Mouse (Mus musculus) Muller cell, postnatal 12 days (primary cell): ENCODE data around the gene Fitm1.
A peak's percentile ranks its signal among the peaks of the same experiment; 100 is the strongest.

Experiments
- DNase-seq: peaks from one replicate; pipeline ENCODE4 v3.0.0-alpha.2; 2015; ENCODE audit errors: inconsistent ontology term

Gene Fitm1

GRCm38 (mm10) chr14:55575302-55575701, at the start of gene Fitm1:
Fitm1 (plus strand) TSS chr14:55575617.
- no peak for DNase-seq

DNA sequence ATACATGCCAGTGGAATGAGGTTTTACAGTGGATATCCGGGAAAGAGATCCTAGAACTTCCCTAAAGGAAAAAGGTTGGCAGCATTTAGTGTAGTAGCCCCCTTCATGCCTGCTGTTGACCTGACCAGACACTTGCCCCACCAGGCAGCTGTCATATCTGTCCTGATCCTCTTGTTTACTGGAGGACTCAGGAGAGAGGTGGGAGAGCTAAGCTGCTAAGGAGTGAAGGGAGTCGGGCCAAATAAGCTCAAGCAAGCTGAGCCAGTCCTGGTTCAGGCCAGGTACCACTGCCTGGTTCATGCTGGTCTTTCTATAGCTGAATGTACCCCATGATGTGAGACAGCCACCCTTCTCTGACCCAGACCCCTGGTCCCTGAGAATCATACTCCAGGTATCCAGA, 48.7 kb upstream of the Fitm1 start:
- no peak for DNase-seq

GRCm38 (mm10) chr14:55527940-55528339, 47.5 kb upstream of the Fitm1 start:
- no peak for DNase-seq

DNA sequence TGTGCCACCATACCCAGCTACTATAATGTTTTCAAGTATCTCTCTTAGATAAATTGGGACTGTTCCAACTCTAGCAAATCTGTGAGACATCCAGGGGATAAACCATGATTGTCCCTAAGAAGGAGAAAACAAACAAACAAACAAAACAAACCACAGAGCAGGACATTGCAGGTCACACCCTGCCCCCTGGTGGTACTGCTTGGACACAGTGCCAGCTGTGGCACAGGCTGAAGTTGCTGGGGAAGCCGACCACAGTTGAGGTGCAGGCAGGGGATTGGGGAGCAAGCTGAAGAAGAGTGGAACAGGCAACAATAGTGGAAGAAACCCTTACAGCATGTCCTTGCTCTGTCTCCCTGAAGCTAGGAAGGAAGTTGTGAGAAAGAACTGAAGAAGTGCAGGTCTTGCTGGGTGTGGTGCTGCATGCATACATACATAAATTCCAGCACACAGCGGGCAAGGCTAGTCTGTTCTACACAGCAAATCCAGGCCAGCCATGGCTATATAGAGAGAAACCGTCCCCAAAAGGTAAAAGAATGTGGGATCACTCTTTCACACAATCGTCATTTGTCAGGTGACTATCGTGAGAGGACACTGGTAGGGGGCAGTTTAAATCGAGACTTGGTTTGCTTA, 39.2 kb upstream of the Fitm1 start:
- no peak for DNase-seq

DNA sequence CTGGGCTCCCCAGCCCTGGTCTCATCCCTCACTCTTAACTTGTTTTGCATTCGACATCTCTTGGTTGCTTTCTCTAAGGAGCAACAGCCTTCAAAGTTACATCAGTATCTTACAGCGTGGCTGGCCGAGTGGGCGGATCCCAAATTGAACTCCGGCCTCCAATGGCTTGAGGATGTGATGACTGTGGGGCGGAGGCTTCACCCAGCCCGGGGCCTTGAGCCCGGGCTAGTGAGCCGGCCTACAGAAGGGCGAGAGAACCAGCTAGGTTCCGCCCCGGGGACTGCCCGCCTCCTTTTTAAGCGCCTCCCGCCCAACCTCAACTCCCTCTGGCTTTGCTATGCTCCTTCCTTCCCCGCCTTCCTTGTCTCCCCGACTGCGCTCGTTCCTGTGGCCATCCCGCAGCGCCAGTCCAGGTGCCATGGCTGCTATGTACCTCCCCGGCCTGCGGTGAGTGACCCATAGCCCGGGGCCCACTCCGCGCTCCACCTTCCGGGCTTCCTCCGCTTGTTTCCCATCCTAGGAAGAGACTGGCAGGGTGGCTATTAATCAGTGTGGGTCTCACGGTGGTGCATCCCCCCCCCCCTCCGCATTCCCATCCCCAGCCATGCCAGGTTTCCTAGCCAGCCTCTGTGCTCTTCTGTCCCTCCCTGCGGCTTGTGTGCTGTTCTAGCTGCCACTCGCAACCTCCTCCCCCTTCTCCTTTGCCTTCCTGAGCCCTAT, 35.2 kb upstream of the Fitm1 start, which contains the start of gene Pck2:
Gene Pck2, plus strand, starts transcription at position 200 of the 720 bp plus-strand sequence.
- peak; percentile 96 for DNase-seq

DNA sequence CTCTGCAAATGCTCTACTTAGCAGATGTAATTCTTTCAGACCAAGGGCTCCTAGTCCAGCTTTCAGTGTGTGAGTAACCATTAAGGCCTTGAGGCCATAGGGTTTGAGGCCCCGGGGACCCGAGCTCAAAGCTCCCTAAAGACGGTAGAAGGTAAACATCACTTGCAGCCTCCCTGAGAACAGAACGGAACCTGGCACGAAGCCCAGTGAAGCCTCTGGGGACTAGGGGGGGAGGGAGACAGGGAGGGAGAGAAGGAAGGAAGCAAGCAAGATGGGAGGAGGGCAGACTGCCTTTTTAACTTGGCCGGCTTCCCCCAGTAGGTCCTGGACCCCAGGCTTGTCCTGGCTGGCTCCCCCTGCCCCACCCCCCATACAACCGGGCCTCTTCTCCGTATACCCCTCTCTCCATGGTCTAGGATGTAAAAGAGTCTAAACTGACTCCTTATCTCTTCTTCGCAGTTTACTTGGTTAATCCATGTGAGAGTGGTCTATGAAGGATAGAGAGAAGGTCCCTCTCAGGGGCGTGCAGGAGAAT, 34.6 kb upstream of the Fitm1 start:
- peak; percentile 73 for DNase-seq

- no peak for DNase-seq
These were observed 33.1 kb upstream of the Fitm1 start for GRCm38 (mm10) chr14:55542268-55542667.

GRCm38 (mm10) chr14:55544334-55544733, 31.1 kb upstream of the Fitm1 start:
- DNase-seq: no peak

GRCm38 (mm10) chr14:55550191-55550590, 25.2 kb upstream of the Fitm1 start:
- DNase-seq: no peak

DNA sequence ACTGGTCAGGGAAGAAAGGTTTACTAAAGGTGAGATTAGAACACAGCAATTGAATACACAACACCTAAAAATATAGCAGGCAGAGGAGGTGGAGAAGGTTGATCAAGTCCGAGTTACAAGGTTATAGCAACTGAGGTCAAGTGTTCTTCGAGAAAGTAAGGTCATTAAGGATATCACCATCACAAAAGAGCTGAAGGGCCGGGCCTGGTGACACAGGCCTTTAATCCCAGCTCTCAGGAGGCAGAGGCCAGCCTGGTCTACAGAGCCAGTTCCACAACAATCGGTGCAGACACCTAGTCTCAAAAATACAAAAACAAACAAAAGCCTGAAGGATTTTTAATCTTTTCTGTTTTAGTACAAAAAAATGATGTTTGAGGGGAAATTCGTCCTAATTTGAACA, 24.1 kb upstream of the Fitm1 start:
- DNase-seq: no peak

- DNase-seq: no peak
These were observed 23.6 kb upstream of the Fitm1 start for GRCm38 (mm10) chr14:55551794-55552193.

- DNase-seq: no peak
These were observed 20.8 kb upstream of the Fitm1 start for GRCm38 (mm10) chr14:55554635-55555034.

GRCm38 (mm10) chr14:55555788-55556187, 19.6 kb upstream of the Fitm1 start:
- no peak for DNase-seq

DNA sequence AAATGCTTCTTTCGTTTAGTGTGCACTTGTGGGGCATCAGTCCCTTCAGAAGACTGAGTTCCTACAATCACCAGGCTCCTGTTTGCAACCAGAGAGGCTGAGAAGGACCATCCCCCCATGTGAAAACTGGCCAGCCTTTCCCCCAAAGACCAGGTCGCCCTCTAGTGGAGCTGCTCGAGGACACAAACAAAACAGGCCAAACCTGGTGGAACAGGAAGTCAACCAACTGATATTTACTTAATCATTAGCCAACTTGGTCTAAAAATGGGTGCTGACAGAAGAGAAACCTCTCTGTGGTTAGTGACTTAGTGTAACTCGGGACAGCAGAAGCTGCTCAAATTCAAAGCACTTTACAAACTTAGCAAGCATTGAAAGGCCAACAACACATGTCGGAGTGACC, 18.4 kb upstream of the Fitm1 start:
- DNase-seq: peak; percentile 60

DNA sequence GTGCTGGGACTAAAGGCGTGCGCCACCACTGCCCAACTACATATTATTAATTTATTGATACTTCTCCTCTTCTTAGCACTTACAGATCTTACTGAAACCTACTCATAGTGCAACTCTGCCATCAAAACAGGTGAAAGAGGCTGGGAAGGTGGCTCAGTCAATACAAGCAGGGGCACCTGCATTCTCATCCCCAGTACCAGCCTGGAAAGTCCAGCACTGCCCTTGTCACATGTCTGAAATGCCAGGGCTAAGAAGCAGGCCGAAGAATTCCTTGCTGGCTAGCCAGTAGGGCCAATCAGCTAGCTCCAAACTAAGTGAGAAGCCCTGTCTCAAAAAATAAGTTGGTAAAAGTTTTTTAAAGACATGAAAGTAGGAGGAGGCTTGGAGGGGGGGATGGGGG, 17.8 kb upstream of the Fitm1 start:
- DNase-seq: no peak

DNA sequence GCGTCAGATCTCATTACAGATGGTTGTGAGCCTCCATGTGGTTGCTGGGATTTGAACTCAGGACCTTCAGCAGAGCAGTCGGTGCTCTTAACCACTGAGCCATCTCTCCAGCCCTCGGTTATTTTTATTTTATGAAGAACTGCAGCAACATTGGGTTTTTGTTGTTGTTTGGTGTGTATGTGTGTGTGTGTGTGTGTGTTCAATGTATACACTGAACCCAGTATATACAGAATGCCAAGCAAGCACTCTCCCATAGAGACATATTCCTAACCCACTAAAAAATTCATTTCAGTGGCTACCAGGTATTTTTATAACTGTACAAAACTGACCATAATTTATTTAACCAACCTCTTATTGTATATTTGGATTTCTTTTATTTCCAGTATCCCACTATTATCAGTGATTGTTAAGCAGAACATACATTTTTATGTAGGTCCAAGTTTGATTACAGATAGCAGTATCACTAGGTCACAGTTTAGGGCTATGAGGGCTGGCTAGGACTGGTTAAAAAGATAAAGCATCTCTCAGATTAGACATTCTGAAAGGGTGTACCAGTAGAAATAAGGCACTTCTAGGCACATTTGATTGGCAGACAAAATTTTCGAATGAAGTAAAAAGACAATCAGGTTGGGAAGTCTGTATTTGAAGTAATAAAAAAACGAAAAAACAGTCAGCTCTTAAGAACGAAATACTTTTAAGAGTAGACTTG, 16.5 kb upstream of the Fitm1 start:
- DNase-seq: no peak

DNA sequence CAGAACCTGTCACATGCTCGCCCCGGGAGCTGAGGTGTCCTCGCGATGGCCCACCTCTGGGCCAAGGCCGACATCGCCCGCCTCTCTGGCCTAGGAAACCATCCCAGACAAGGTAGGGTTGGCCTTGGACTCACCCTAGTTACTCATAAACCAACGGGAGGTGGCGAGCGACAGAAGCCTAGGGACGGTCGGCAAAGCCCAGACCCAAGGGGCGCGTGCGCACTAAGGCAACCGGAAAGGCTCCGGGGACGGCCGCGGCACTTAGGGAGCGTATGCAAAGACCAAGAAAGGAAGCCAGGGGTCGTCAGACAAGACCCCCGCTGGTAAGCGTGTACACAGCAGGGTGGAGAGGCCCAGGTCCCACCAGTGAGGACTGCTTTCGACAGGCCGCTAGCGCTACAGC, 15.6 kb upstream of the Fitm1 start, which contains the start of gene Dcaf11:
Gene Dcaf11, plus strand, starts transcription at position 208 of the 403 bp plus-strand sequence.
- DNase-seq: peak; percentile 96

- DNase-seq: peak; percentile 100
These were observed 15.0 kb upstream of the Fitm1 start, which contains the start of gene A730061H03Rik for GRCm38 (mm10) chr14:55560202-55561073. A730061H03Rik (minus strand) TSS chr14:55560406.

DNA sequence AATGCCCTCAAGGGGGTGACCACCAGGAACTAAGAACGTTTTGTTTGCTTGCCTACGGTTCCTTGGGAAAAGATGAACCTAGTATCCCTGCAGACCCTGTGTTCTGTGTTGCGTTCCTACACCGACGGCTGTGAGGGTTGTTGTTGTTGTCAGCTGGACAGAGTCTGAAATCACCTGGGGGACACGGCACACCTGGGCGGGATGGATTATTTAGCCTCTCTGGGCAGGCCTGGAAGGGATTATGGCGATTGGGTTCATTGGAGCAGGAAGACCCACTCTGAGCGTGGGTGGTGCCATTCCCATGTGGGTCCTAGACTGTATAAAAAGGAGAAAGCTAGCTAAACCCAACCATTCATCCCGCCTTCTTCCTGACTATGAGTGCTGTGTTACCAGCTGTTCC, 13.6 kb upstream of the Fitm1 start:
- DNase-seq: no peak

DNA sequence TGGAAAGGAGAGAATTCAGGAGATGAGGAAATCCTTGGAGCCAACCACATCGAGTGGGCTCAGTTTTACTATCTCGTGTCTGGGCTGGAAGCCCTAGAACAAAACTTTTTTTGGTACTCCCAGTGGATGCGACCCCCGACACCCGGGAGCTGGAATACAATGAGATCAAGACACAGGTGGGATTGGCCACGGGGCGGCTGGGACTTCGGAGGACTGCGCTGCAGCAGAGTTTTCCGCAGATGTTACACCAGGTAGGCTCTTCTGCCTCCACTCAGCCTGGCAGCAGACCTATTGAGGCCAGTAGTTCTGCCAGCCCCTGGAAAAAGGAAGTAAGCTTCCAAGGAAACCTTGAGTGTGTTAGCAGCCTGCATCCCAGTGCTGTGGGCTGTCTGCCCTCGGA, 12.2 kb upstream of the Fitm1 start:
- DNase-seq: no peak

DNA sequence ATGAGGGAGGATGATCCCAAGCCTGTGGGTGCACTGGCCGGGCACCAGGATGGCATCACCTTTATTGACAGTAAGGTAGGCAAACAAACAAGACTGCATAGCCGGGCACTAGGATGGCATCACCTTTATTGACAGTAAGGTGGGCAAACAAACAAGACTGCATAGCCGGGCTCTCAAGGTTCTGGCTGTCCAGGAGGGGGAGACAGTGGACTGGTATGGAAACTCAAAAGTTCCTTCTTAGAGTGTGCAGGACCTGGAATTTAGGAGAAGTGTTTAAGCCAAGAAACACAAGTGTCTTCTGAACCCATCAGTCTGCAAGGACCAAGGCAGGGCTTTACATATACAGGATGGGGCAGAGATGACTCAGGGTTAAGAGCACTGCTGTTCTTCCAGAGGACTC, 9.7 kb upstream of the Fitm1 start:
- DNase-seq: no peak
